Mouse (Mus musculus): ENCODE data around the gene Fbxw8. TPM values are rescaled to one million over a fixed set of nuclear protein-coding genes. Genes with fewer than 3 reads are reported as not detected.

The Fbxw8 gene
- 15.9 and 28.3 TPM in 2 replicates for polyA plus RNA-seq (2012; rRNA removed)

DNA sequence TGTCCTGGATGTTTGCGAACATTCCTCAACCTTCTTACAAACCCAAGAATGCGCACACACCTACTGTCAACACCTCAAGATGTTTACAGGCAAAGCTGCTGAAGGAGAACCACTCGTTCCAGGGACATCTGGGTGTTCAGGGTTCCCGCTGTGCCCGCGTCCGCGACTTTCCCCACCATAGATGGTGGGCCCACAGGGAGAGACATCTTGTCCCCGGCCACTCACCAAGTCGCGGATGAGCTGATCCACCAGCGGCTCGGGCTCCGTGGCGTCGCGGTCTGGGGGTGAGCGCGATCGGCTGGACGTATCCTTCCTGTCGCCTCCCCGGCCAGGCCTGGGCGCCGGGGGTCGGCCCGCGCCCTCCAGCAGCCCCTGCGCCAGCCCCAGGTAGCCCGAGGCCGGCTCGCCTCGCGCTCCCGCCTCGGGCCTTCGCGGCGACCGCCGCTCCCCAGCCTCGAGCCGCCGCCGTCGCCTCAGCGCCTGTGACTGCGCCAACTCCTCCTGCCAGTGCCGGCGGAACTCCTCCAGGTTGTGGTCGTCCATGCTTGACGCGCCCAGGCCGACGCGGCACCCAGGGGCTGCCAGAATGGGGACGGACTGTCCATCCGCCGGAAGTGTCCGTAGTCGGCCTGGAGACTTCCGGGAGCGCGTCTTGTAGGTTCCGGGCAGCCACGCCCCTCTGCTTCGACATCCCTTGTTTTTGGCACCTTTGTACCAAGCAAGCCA, at the start of gene Fbxw8:
Gene Fbxw8, minus strand, starts transcription at position 626 of the 726 bp plus-strand sequence.
- Histone ChIP-seq H3K4me1 (ENCODE audit: control insufficient read depth, insufficient read depth, insufficient read length, low read length) (no peaks in the 10 kb centered on the region), H3K27me3 (ENCODE audit: control insufficient read depth, insufficient read depth, low read length) (no peaks in the 10 kb centered on the region), H3K4me3 (ENCODE audit: low read depth, low read length) (peak within 1 kb of the TSS; percentile 98), H3K27ac (ENCODE audit: insufficient read depth, low read depth, low read length) (no peak within 1 kb of the TSS), H3K36me3 (ENCODE audit: control insufficient read depth, insufficient read depth, low read length) (no peaks in the 10 kb centered on the region; the same call in 1 of the 2 replicates)
- no peak for TF ChIP-seq POLR2A (IDR thresholded peaks at IDR 0.05; ENCODE audit: low read depth, low read length)
- TF ChIP-seq CTCF (IDR thresholded peaks at IDR 0.05; ENCODE audit: extremely low read depth, insufficient read length, insufficient replicate concordance, low read depth, low read length), result no peak
- WGBS, result under 1% methylated on average over 67 of the region's 67 CpGs

DNA sequence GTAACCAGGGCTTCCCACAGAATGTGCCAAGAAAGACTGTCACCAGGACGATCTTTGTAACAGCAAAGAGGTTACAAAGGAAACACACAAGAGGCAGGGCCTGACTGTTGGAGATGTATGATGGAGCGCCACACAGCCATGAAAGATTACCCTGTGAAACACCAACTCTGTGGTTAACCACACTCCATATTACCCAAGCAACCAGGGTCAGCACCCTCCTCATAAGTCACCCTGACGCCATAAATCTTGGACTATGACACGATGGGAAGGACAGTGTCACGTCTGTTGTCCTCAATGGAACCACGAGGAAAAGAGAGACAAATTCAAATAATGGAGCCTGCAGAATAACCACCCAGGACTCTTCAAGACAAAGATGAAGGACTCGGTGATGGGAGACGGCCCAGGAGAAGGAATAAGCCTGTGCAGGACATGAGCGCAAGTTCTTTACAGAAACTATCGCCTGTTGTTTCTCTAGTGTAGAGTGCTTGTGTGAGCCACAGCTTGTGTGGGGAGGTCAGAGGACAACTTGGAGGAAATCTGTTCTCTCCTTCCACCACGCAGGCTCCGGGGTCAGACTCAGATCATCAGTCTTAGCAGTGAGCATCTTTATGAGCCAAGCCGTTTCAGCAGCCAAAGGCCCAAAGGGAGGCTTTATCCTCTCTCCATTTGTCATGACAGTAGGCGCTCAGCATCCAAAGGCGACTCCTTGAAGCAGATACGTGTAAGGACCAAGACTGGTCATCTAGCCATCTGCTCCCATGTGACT, 49.6 kb upstream of the Fbxw8 start:
- no peak overlapping the region for H3K4me3 ChIP-seq (ENCODE audit: low read depth, low read length)
- WGBS, result 71% methylated on average over 16 of the region's 16 CpGs
- H3K36me3 ChIP-seq (ENCODE audit: control insufficient read depth, insufficient read depth, low read length), result no peaks in the 10 kb centered on the region
- H3K4me1 ChIP-seq (ENCODE audit: control insufficient read depth, insufficient read depth, insufficient read length, low read length), result no peaks in the 10 kb centered on the region
- H3K27ac ChIP-seq (ENCODE audit: insufficient read depth, low read depth, low read length), result no peak overlapping the region
- no peaks in the 10 kb centered on the region for H3K27me3 ChIP-seq (ENCODE audit: control insufficient read depth, insufficient read depth, low read length)
- no peak for TF ChIP-seq POLR2A (IDR thresholded peaks at IDR 0.05; ENCODE audit: low read depth, low read length)
- TF ChIP-seq CTCF (IDR thresholded peaks at IDR 0.05; ENCODE audit: extremely low read depth, insufficient read length, insufficient replicate concordance, low read depth, low read length), result no peak

DNA sequence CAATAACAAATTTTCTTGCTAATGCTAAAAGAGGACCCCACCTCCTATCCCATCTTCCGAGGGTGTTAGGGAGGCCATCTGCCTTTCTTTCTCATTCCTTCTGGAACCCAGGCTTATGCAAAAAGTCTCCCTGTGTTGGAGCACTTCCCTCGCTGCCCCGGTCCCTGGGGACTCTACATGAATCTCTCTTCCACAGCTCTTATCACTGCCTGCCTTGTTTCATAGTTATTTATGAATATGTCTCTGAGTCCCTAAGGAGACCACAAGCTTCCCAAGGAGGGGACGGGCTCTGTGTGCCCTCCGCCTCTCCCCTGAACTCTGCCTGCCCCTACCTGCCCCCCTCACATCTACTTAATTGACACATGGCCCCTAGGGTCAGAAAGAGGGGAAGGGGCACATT, 44.4 kb upstream of the Fbxw8 start:
- H3K27me3 ChIP-seq (ENCODE audit: control insufficient read depth, insufficient read depth, low read length), result no peaks in the 10 kb centered on the region
- 78% methylated on average over 5 of the region's 5 CpGs for WGBS
- no peaks in the 10 kb centered on the region for H3K36me3 ChIP-seq (ENCODE audit: control insufficient read depth, insufficient read depth, low read length)
- no peak overlapping the region for H3K4me3 ChIP-seq (ENCODE audit: low read depth, low read length)
- TF ChIP-seq POLR2A (IDR thresholded peaks at IDR 0.05; ENCODE audit: low read depth, low read length) (no peak), CTCF (IDR thresholded peaks at IDR 0.05; ENCODE audit: extremely low read depth, insufficient read length, insufficient replicate concordance, low read depth, low read length) (no peak)
- no peaks in the 10 kb centered on the region for H3K4me1 ChIP-seq (ENCODE audit: control insufficient read depth, insufficient read depth, insufficient read length, low read length)
- H3K27ac ChIP-seq (ENCODE audit: insufficient read depth, low read depth, low read length), result no peak overlapping the region

GRCm38 (mm10) chr5:118197421-118197820, 42.2 kb upstream of the Fbxw8 start:
- Histone ChIP-seq H3K36me3 (ENCODE audit: control insufficient read depth, insufficient read depth, low read length) (no peaks in the 10 kb centered on the region), H3K4me1 (ENCODE audit: control insufficient read depth, insufficient read depth, insufficient read length, low read length) (no peaks in the 10 kb centered on the region), H3K4me3 (ENCODE audit: low read depth, low read length) (no peak overlapping the region), H3K27ac (ENCODE audit: insufficient read depth, low read depth, low read length) (no peak overlapping the region), H3K27me3 (ENCODE audit: control insufficient read depth, insufficient read depth, low read length) (no peaks in the 10 kb centered on the region)
- TF ChIP-seq CTCF (IDR thresholded peaks at IDR 0.05; ENCODE audit: extremely low read depth, insufficient read length, insufficient replicate concordance, low read depth, low read length) (no peak), POLR2A (IDR thresholded peaks at IDR 0.05; ENCODE audit: low read depth, low read length) (no peak)
- WGBS, result 71% methylated on average over 13 of the region's 13 CpGs

DNA sequence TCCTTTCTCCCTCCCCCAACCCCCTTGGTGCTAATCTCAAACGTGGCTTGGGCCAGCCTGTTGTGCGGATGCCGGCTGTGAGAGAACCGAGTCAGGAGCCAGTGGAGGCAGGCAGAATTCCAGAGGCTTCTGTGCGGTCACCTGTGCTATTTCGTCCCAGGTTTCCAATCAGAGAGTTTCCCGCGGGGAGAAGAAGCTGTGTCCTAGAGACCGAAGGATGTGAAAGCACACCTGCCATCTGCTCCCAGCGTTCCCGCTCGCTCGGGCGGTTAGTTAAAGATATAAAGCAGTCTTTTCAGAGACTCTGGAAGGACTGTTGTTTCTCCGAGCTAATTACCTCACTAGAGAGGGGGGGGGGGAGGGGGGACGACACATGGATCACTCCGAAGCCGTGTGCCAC, 37.0 kb upstream of the Fbxw8 start:
- TF ChIP-seq POLR2A (IDR thresholded peaks at IDR 0.05; ENCODE audit: low read depth, low read length) (no peak), CTCF (IDR thresholded peaks at IDR 0.05; ENCODE audit: extremely low read depth, insufficient read length, insufficient replicate concordance, low read depth, low read length) (no peak)
- Histone ChIP-seq H3K36me3 (ENCODE audit: control insufficient read depth, insufficient read depth, low read length) (no peaks in the 10 kb centered on the region), H3K27ac (ENCODE audit: insufficient read depth, low read depth, low read length) (no peak overlapping the region), H3K4me3 (ENCODE audit: low read depth, low read length) (no peak overlapping the region), H3K4me1 (ENCODE audit: control insufficient read depth, insufficient read depth, insufficient read length, low read length) (no peaks in the 10 kb centered on the region), H3K27me3 (ENCODE audit: control insufficient read depth, insufficient read depth, low read length) (no peaks in the 10 kb centered on the region)
- WGBS, result 31% methylated on average over 18 of the region's 18 CpGs

DNA sequence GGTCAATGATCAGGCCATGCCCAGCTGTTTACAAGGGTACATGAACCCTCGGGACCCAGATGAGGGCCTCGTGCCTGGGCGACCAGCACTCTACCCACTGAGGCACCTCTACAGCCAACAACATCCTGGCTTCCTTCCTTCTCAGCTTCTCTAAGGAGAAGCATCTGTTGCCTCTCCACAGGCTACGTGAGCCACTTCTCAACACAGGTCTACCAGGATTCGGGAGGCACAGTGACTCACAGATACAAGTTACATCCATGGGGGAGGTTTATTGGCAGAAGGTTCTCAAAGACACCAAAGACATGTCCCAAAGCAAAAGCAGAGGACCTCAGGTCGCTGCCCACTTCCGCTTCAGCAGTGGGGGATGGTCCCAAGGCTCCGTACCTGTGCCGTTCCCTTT, 35.2 kb upstream of the Fbxw8 start:
- no peaks in the 10 kb centered on the region for H3K4me1 ChIP-seq (ENCODE audit: control insufficient read depth, insufficient read depth, insufficient read length, low read length)
- H3K27me3 ChIP-seq (ENCODE audit: control insufficient read depth, insufficient read depth, low read length), result no peaks in the 10 kb centered on the region
- H3K36me3 ChIP-seq (ENCODE audit: control insufficient read depth, insufficient read depth, low read length), result no peaks in the 10 kb centered on the region
- no peak for TF ChIP-seq CTCF (IDR thresholded peaks at IDR 0.05; ENCODE audit: extremely low read depth, insufficient read length, insufficient replicate concordance, low read depth, low read length)
- no peak for TF ChIP-seq POLR2A (IDR thresholded peaks at IDR 0.05; ENCODE audit: low read depth, low read length)
- H3K4me3 ChIP-seq (ENCODE audit: low read depth, low read length), result no peak overlapping the region
- WGBS, result 72% methylated on average over 9 of the region's 9 CpGs
- no peak overlapping the region for H3K27ac ChIP-seq (ENCODE audit: insufficient read depth, low read depth, low read length)

DNA sequence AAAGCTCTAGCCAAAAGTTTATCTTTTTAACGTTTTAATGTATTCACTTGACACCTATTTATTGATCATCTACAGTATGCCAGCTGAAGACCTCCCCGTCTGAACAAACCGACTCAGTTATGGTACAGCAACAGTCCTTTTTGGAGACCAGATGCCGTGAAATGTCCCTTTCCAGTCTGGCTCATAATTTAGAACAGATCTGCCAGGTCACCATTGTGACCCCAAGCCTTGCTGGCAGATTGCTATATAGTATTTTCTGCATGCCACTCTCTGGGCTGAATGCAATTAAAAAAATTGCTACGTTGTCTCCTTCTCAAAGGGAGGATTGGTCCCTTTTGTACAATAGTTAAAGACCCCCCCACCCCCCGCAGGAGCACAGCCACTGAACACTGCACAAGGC, 33.1 kb upstream of the Fbxw8 start:
- H3K36me3 ChIP-seq (ENCODE audit: control insufficient read depth, insufficient read depth, low read length), result no peaks in the 10 kb centered on the region
- H3K4me3 ChIP-seq (ENCODE audit: low read depth, low read length), result no peak overlapping the region
- H3K4me1 ChIP-seq (ENCODE audit: control insufficient read depth, insufficient read depth, insufficient read length, low read length), result no peaks in the 10 kb centered on the region
- no peak overlapping the region for H3K27ac ChIP-seq (ENCODE audit: insufficient read depth, low read depth, low read length)
- no peaks in the 10 kb centered on the region for H3K27me3 ChIP-seq (ENCODE audit: control insufficient read depth, insufficient read depth, low read length)
- TF ChIP-seq POLR2A (IDR thresholded peaks at IDR 0.05; ENCODE audit: low read depth, low read length) (no peak), CTCF (IDR thresholded peaks at IDR 0.05; ENCODE audit: extremely low read depth, insufficient read length, insufficient replicate concordance, low read depth, low read length) (no peak)
- WGBS, result 60% methylated on average over 6 of the region's 6 CpGs
